Mouse (Mus musculus) heart, embryonic 16.5 days (tissue): Measurements from ENCODE around the gene Tgfbr3. TPM values are rescaled to one million over a fixed set of nuclear protein-coding genes. Genes with fewer than 3 reads are reported as not detected.

Experiments used
- ATAC-seq: fragments of 200-750 bp; cut with Nextera tagmentation; replicated peaks from 2 replicates; pipeline ENCODE4 v1.8.0; 2017; ENCODE audit warnings: moderate number of reproducible peaks; ENCODE audit not compliant: insufficient read depth, low FRiP score; ENCODE audit errors: extremely low read depth
- H3K27ac ChIP-seq: fragments of 300-500 bp; sonication (generic); 2 replicates; pipeline ENCODE4 v1.5.1; 2014; ENCODE audit warnings: mild to moderate bottlenecking, low read length, control low read depth, moderate library complexity
- H3K27me3 ChIP-seq: fragments of 300-500 bp; sonication (generic); 2 replicates; pipeline ENCODE4 v1.6.1; 2014; ENCODE audit warnings: low read length, mixed read lengths; ENCODE audit not compliant: control insufficient read depth, insufficient read depth
- H3K36me3 ChIP-seq: fragments of 300-500 bp; sonication (generic); 2 replicates; pipeline ENCODE4 v1.6.1; 2014; ENCODE audit not compliant: control insufficient read depth, insufficient read depth
- H3K4me1 ChIP-seq: fragments of 300-500 bp; sonication (generic); 2 replicates; pipeline ENCODE4 v1.6.1; 2014; ENCODE audit warnings: low read length, mixed read lengths; ENCODE audit not compliant: control insufficient read depth, insufficient read depth
- H3K4me2 ChIP-seq: fragments of 300-500 bp; sonication (generic); 2 replicates; pipeline ENCODE4 v1.6.1; 2014; ENCODE audit warnings: low read depth, mild to moderate bottlenecking, control low read depth, low read length
- H3K4me3 ChIP-seq: fragments of 300-500 bp; sonication (generic); 2 replicates; pipeline ENCODE4 v1.5.1; 2014; ENCODE audit warnings: mild to moderate bottlenecking, control low read depth, low read length
- H3K9ac ChIP-seq: fragments of 300-500 bp; sonication (generic); 2 replicates; pipeline ENCODE4 v1.6.1; 2014; ENCODE audit warnings: low read length, control low read depth
- H3K9me3 ChIP-seq: fragments of 300-500 bp; sonication (generic); replicated peaks from 2 replicates; pipeline ENCODE4 v1.6.1; 2016; ENCODE audit warnings: low read length; ENCODE audit not compliant: control insufficient read depth
- WGBS: fragments of 180-500 bp; shearing (Covaris S2); extraction: QIAGEN DNeasy Blood & Tissue Kit; methylation state at CpG from one replicate; pipeline ENCODE4 v1.1.7; 2014; 5-methylcytosine and 5-hydroxymethylcytosine counted together
- polyA plus RNA-seq: library from polyadenylated mRNA; unstranded; fragments of >200 nt; fragmentation: Nextera tagmentation; extraction: Ambion mirVana; gene quantifications from 2 replicates; pipeline ENCODE4 v1.2.1, GENCODE M21; 2015

The Tgfbr3 gene
- polyA plus RNA-seq, 1 experiment from 2014 or later, result 20.1 TPM

GRCm38 (mm10) chr5:107162812-107163211 is 126.6 kb downstream of the Tgfbr3 start:
- Histone ChIP-seq H3K9ac (no peak overlapping the region), H3K9me3 (no peaks in the 10 kb centered on the region), H3K36me3 (no peaks in the 10 kb centered on the region), H3K4me1 (peaks cover 33% of the 10 kb centered on the region), H3K4me3 (no peak overlapping the region), H3K27me3 (no peaks in the 10 kb centered on the region), H3K27ac (no peak overlapping the region), H3K4me2 (no peak overlapping the region)
- ATAC-seq, result no peak
- WGBS, result 86% methylated on average over 6 of the region's 6 CpGs

GRCm38 (mm10) chr5:107162319-107162718 is 127.1 kb downstream of the Tgfbr3 start:
- WGBS, result 91% methylated on average over 4 of the region's 4 CpGs
- H3K4me2 ChIP-seq, result no peak overlapping the region
- no peak overlapping the region for H3K9ac ChIP-seq
- no peaks in the 10 kb centered on the region for H3K9me3 ChIP-seq
- no peak overlapping the region for H3K27ac ChIP-seq
- H3K36me3 ChIP-seq, result no peaks in the 10 kb centered on the region
- no peak for ATAC-seq
- H3K4me3 ChIP-seq, result no peak overlapping the region
- no peaks in the 10 kb centered on the region for H3K27me3 ChIP-seq
- peaks cover 30% of the 10 kb centered on the region for H3K4me1 ChIP-seq

- peak overlapping the region; percentile 32; the same call in 1 of the 2 replicates for H3K27ac ChIP-seq
- no peaks in the 10 kb centered on the region for H3K36me3 ChIP-seq
- H3K9ac ChIP-seq, result no peak overlapping the region
- H3K27me3 ChIP-seq, result no peaks in the 10 kb centered on the region
- peaks cover 13% of the 10 kb centered on the region for H3K4me1 ChIP-seq
- whole genome bisulfite sequencing, result 75% methylated on average over 8 of the region's 8 CpGs
- H3K4me2 ChIP-seq, result no peak overlapping the region
- no peaks in the 10 kb centered on the region for H3K9me3 ChIP-seq
- H3K4me3 ChIP-seq, result no peak overlapping the region
- no peak for ATAC-seq
Observed at GRCm38 (mm10) chr5:107159914-107160890, 129.2 kb downstream of the Tgfbr3 start.

- H3K27me3 ChIP-seq, result no peaks in the 10 kb centered on the region
- H3K27ac ChIP-seq, result no peak overlapping the region
- no peaks in the 10 kb centered on the region for H3K9me3 ChIP-seq
- H3K4me3 ChIP-seq, result no peak overlapping the region
- WGBS, result 91% methylated on average over 7 of the region's 7 CpGs
- no peak overlapping the region for H3K9ac ChIP-seq
- ATAC-seq, result no peak
- no peak overlapping the region for H3K4me2 ChIP-seq
- H3K36me3 ChIP-seq, result peaks cover 4% of the 10 kb centered on the region; the same call in 1 of the 2 replicates
- H3K4me1 ChIP-seq, result peaks cover 8% of the 10 kb centered on the region
Observed at GRCm38 (mm10) chr5:107158531-107159178, 130.8 kb downstream of the Tgfbr3 start.

GRCm38 (mm10) chr5:107157384-107157783 is 132.0 kb downstream of the Tgfbr3 start:
- ATAC-seq, result no peak
- no peak overlapping the region for H3K27ac ChIP-seq
- H3K4me1 ChIP-seq, result peaks cover 8% of the 10 kb centered on the region
- H3K4me2 ChIP-seq, result no peak overlapping the region
- no peak overlapping the region for H3K4me3 ChIP-seq
- WGBS, result 44% methylated on average over 9 of the region's 9 CpGs
- no peak overlapping the region for H3K9ac ChIP-seq
- H3K36me3 ChIP-seq, result peaks cover 14% of the 10 kb centered on the region
- H3K27me3 ChIP-seq, result no peaks in the 10 kb centered on the region
- H3K9me3 ChIP-seq, result no peaks in the 10 kb centered on the region

- H3K27me3 ChIP-seq, result no peaks in the 10 kb centered on the region
- H3K4me1 ChIP-seq, result peaks cover 18% of the 10 kb centered on the region
- no peak overlapping the region for H3K27ac ChIP-seq
- peaks cover 17% of the 10 kb centered on the region for H3K36me3 ChIP-seq
- no peak for ATAC-seq
- H3K9me3 ChIP-seq, result no peaks in the 10 kb centered on the region
- no peak overlapping the region for H3K4me3 ChIP-seq
- no peak overlapping the region for H3K4me2 ChIP-seq
- no peak overlapping the region for H3K9ac ChIP-seq
- WGBS, result 90% methylated on average over 3 of the region's 3 CpGs
Observed at GRCm38 (mm10) chr5:107156096-107156495, 133.3 kb downstream of the Tgfbr3 start.

- Histone ChIP-seq H3K4me2 (no peak overlapping the region), H3K4me1 (peaks cover 27% of the 10 kb centered on the region), H3K4me3 (no peak overlapping the region), H3K9me3 (no peaks in the 10 kb centered on the region), H3K9ac (no peak overlapping the region), H3K27ac (no peak overlapping the region), H3K27me3 (no peaks in the 10 kb centered on the region), H3K36me3 (peaks cover 17% of the 10 kb centered on the region)
- no peak for ATAC-seq
- 80% methylated on average over 4 of the region's 4 CpGs for WGBS
Observed at GRCm38 (mm10) chr5:107152989-107153388, 136.4 kb downstream of the Tgfbr3 start.

GRCm38 (mm10) chr5:107151320-107151719 is 138.1 kb downstream of the Tgfbr3 start:
- H3K9ac ChIP-seq, result no peak overlapping the region
- ATAC-seq, result peak; percentile 34; the same call in 1 of the 2 replicates
- H3K4me3 ChIP-seq, result no peak overlapping the region
- H3K4me2 ChIP-seq, result no peak overlapping the region
- H3K9me3 ChIP-seq, result no peaks in the 10 kb centered on the region
- H3K27me3 ChIP-seq, result no peaks in the 10 kb centered on the region
- H3K36me3 ChIP-seq, result peaks cover 17% of the 10 kb centered on the region
- 58% methylated on average over 3 of the region's 3 CpGs for WGBS
- peak overlapping the region; percentile 51; the same call in 1 of the 2 replicates for H3K27ac ChIP-seq
- H3K4me1 ChIP-seq, result peaks cover 33% of the 10 kb centered on the region
